Comparison of ENCODE assay signal across 7 mouse cellular contexts in the genomic region with DNA sequence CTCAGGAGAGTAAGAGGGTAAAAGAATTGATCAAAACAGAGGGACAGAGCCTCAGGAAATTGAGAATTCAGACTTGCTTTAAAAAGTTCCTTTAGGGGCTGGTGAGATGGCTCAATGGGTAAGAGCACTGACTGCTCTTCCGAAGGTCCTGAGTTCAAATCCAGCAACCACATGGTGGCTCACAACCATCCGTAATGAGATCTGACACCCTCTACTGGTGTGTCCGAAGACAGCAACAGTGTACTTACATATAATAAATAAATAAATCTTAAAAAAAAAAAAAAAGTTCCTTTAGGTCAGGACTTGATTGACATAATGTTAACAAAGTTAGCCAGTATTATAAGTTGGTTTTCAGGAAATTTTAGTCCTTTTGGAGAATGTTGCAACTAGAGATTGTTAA. TPM values are rescaled to one million over a fixed set of nuclear protein-coding genes. Genes with fewer than 3 reads are reported as not detected.
"Had no signal": no experiment of that assay in that cellular context is flagged by ENCODE, and none has a peak within 500 bp of the region (broad histone marks: within the 10 kb centered on the region; RNA-seq: fewer than 3 reads in every experiment).

No protein-coding gene starts in this region.

RNA-seq across cellular contexts. Expression of a gene that starts 58.8 kb away (rescaled TPM):
- total RNA-seq: liver, adult 2 months; megakaryocyte, adult 5-6 weeks had no signal
- polyA plus RNA-seq: liver, adult 2 months; liver, embryonic 15.5 days; liver, postnatal 0 days; lung, adult 2 months; macrophage; myocyte had no signal
